Mouse (Mus musculus) cerebellum, adult 2 months (tissue): ENCODE results near the gene Yap1.

Experiments
- CTCF ChIP-seq: fragments of 200-500 bp; IDR thresholded peaks from 2 replicates; pipeline ENCODE4 v1.5.1; 2011; ENCODE audit warnings: low read depth, mild to moderate bottlenecking, control low read depth, low read length, moderate library complexity, borderline replicate concordance; ENCODE audit not compliant: insufficient read depth
- POLR2A ChIP-seq: fragments of 200-500 bp; IDR thresholded peaks from 2 replicates; pipeline ENCODE4 v1.6.1; 2011; ENCODE audit warnings: low read length, control low read depth, borderline replicate concordance; ENCODE audit not compliant: insufficient read depth

GRCm38 (mm10) chr9:8018609-8019008 is 14.2 kb upstream of the Yap1 start:
- no peak for TF ChIP-seq CTCF
- TF ChIP-seq POLR2A, result no peak
